Comparison of ENCODE assay signal across 7 mouse cellular contexts in the genomic region with DNA sequence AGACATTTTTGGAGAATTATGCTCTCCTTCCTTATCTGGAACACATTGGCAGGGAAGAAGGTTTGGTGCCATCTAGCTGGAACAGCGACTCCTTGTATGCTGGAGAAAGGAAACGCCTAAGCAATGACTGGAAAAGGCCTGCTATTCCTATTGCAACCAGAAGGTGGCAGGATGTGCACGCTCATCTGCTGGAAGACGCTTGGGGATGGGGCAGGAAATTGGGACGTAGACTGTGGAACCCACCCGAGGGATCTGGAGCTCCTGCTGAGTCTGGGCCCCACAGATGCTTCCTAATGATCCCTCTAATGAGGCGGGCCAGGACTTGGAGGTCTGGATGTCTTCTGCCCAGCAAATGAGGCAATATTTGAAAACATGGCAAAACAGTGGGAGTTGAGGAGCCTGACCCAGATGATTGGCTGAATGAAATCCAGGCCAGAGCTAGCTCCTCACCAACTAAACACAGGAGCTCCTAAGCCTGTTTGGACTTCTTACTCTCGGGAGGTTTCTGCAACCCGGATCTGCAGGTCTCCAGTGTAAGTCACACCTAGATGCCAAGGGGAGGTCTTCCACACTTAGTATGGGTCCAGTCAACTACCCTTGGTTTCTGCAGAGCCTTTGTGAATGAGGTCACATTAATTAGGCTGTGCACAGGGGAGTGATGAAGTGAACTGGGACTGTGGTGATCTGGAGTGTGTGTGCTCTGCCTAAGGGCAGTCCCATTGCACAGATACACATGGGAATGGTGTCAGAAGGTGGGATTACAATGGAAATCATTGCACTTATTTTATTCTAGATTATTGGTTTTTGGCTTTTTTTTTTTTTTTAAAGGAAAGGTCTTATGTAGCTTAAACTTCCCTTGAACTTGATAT. TPM values are rescaled to one million over a fixed set of nuclear protein-coding genes. Genes with fewer than 3 reads are reported as not detected.
A peak's percentile ranks its signal among the peaks of the same experiment; 100 is the strongest.
DNase-seq lines count a peak whose midpoint lies in the region; ATAC-seq and TF ChIP-seq lines count a peak whose summit lies in the region.

No protein-coding gene starts in this region.

- H3K36me3 ChIP-seq in hindbrain, embryonic 12.5 days, result peaks cover 9% of the 10 kb centered on the region; the same call in 1 of the 2 replicates

- 13% methylated on average over 9 of the region's 9 CpGs for WGBS in hindbrain, embryonic 12.5 days

- H3K27ac ChIP-seq in hindbrain, embryonic 12.5 days, result no peak overlapping the region

- peak; percentile 97 for TF ChIP-seq CTCF in brain, embryonic 14.5 days (IDR thresholded peaks at IDR 0.05; ENCODE audit: borderline replicate concordance, extremely low read depth, insufficient read depth, insufficient read length)

- H3K9ac ChIP-seq in hindbrain, embryonic 12.5 days, result no peak overlapping the region

- no peak overlapping the region for H3K4me2 ChIP-seq in hindbrain, embryonic 12.5 days (replicated peaks)

- no peaks in the 10 kb centered on the region for H3K27me3 ChIP-seq in hindbrain, embryonic 12.5 days

- no peaks in the 10 kb centered on the region for H3K4me1 ChIP-seq in hindbrain, embryonic 12.5 days

- TF ChIP-seq POLR2A in brain, embryonic 14.5 days (IDR thresholded peaks at IDR 0.05; ENCODE audit: borderline replicate concordance, extremely low read depth, insufficient read depth, insufficient read length, poor library complexity, severe bottlenecking), result no peak

- H3K9me3 ChIP-seq in hindbrain, embryonic 12.5 days (replicated peaks), result no peaks in the 10 kb centered on the region

- DNase-seq in MN1 (ENCODE audit: low spot score), result peak; percentile 76
- DNase-seq in brain, embryonic 14.5 days (ENCODE audit: low read depth), result peak; percentile 91
- peak; percentile 78 to 86 for DNase-seq in layer of hippocampus, postnatal 14 days (ENCODE audit: low spot score in 2 of 2)
- peak; percentile 57 for DNase-seq in lung, postnatal 25 days (ENCODE audit: low spot score)
- DNase-seq in right cerebral cortex, adult 18-20 months, result peak; percentile 77

- no peak overlapping the region for H3K4me3 ChIP-seq in hindbrain, embryonic 12.5 days

- 0 out of 2 replicates have a peak, but pooled peaks have one; percentile 49 for ATAC-seq in erythroid progenitor cell, adult 5-6 weeks (replicated peaks; ENCODE audit: low FRiP score, poor library complexity, severe bottlenecking)
- ATAC-seq in hindbrain, embryonic 12.5 days (ENCODE audit: low FRiP score), result peak; percentile 72

RNA-seq across cellular contexts. Expression of gene G3bp1, which starts 49.6 kb away (rescaled TPM):
- polyA plus RNA-seq in brain, embryonic 14.5 days (2012; rRNA removed), result 63.1 and 63.7 TPM in 2 replicates
- 27.7 and 35.7 TPM in 2 replicates for total RNA-seq in erythroid progenitor cell, adult 5-6 weeks (2015; ENCODE audit: low replicate concordance)
- total RNA-seq in erythroid progenitor cell, adult 5-6 weeks (2017; ENCODE audit: low replicate concordance), result 22.5 and 28.2 TPM in 2 replicates
- 184 and 189 TPM in 2 replicates for polyA plus RNA-seq in hindbrain, embryonic 12.5 days (2016; fragmentation: Nextera tagmentation; extraction: Ambion mirVana)
- 10 to 100 TPM; 38.1 to 40.3 TPM for total RNA-seq in layer of hippocampus, postnatal 14 days (2021)

RNA-seq across cellular contexts. Expression of gene Atox1, which starts 58.0 kb away (rescaled TPM):
- 179 and 207 TPM in 2 replicates for polyA plus RNA-seq in brain, embryonic 14.5 days (2012; rRNA removed)
- total RNA-seq in erythroid progenitor cell, adult 5-6 weeks (2015; ENCODE audit: low replicate concordance), result 24.3 and 114 TPM in 2 replicates
- 18.5 TPM in 1 of 2 replicates, not detected in the other for total RNA-seq in erythroid progenitor cell, adult 5-6 weeks (2017; ENCODE audit: low replicate concordance)
- polyA plus RNA-seq in hindbrain, embryonic 12.5 days (2016; fragmentation: Nextera tagmentation; extraction: Ambion mirVana), result 236 and 284 TPM in 2 replicates
- 100 to 1,000 TPM; 130 to 132 TPM for total RNA-seq in layer of hippocampus, postnatal 14 days (2021)
